Mouse (Mus musculus) testis, adult 2 months (tissue): ENCODE data around the gene Dlk1. TPM values are rescaled to one million over a fixed set of nuclear protein-coding genes. Genes with fewer than 3 reads are reported as not detected.

Experiments
- H3K27ac ChIP-seq: fragments of 200-500 bp; 2 replicates; pipeline ENCODE4 v1.5.1; 2012; ENCODE audit warnings: low read depth, low read length; ENCODE audit not compliant: control insufficient read depth, insufficient read depth
- H3K27me3 ChIP-seq: fragments of 200-500 bp; 2 replicates; pipeline ENCODE4 v1.6.1; 2012; ENCODE audit warnings: mild to moderate bottlenecking, low read length, moderate library complexity; ENCODE audit not compliant: control insufficient read depth, insufficient read depth
- H3K36me3 ChIP-seq: fragments of 200-500 bp; 2 replicates; pipeline ENCODE4 v1.6.1; 2012; ENCODE audit warnings: mild to moderate bottlenecking, low read length; ENCODE audit not compliant: control insufficient read depth, insufficient read depth
- H3K4me1 ChIP-seq: fragments of 200-500 bp; 2 replicates; pipeline ENCODE4 v1.6.1; 2012; ENCODE audit warnings: low read length; ENCODE audit not compliant: control insufficient read depth, insufficient read depth
- H3K4me3 ChIP-seq: fragments of 200-500 bp; 2 replicates; pipeline ENCODE4 v1.5.1; 2012; ENCODE audit warnings: low read depth, mild to moderate bottlenecking, low read length, moderate library complexity, mixed read lengths; ENCODE audit not compliant: control insufficient read depth
- CTCF ChIP-seq: fragments of 200-500 bp; IDR thresholded peaks from 2 replicates; pipeline ENCODE4 v1.5.1; 2012; ENCODE audit warnings: low read depth, mild to moderate bottlenecking, inconsistent platforms, low read length, moderate library complexity; ENCODE audit not compliant: control insufficient read depth, insufficient read depth, insufficient replicate concordance
- POLR2A ChIP-seq: fragments of 200-500 bp; IDR thresholded peaks from 2 replicates; pipeline ENCODE4 v1.6.1; 2012; ENCODE audit warnings: low read depth, mild to moderate bottlenecking, inconsistent platforms, low read length, moderate library complexity; ENCODE audit not compliant: control insufficient read depth
- polyA plus RNA-seq: library from polyadenylated mRNA; depleted of rRNA; stranded (reverse); fragments of >200 nt; gene quantifications from 2 replicates; pipeline ENCODE4 v1.2.3, GENCODE M21; 2012

Dlk1 gene
- polyA plus RNA-seq, 1 experiment = 1.5 TPM

DNA sequence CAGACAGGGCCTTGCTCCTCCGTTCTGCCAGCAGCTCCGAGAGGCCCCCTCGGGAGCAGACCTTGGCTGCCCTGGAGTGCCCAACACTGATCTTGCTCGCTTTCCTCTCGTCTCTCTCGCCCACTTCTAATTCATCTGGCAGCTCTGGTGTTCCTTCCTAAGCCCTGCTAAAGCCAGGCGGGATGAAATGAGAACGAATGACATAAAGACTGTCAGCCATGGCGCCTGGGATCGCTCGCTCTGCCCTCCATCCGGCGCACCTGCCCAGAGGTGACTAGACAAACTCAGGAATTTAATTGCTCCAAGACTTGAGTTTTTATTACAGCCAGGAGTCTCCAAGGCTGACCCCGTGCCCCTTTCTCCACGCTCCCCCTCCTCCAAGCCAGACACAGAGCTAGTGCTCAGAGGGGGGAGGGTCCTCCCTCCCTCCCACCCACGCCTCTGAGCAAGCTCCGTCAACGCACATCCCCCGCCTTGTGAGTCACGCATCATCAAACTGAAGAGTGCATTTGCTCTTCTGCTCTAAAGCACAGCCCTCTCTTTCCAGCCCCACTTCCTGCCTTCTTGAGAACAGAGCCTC lies 27.8 kb upstream of the Dlk1 start:
- TF ChIP-seq CTCF (no peak), POLR2A (no peak)
- peak overlapping the region; percentile 49 for H3K4me3 ChIP-seq
- no peaks in the 10 kb centered on the region for H3K27me3 ChIP-seq
- no peaks in the 10 kb centered on the region; the same call in 1 of the 2 replicates for H3K4me1 ChIP-seq
- H3K36me3 ChIP-seq = no peaks in the 10 kb centered on the region
- H3K27ac ChIP-seq = no peak overlapping the region

GRCm38 (mm10) chr12:109425982-109426381 lies 26.6 kb upstream of the Dlk1 start:
- Histone ChIP-seq H3K4me1 (no peaks in the 10 kb centered on the region; the same call in 1 of the 2 replicates), H3K27ac (no peak overlapping the region), H3K36me3 (no peaks in the 10 kb centered on the region), H3K27me3 (no peaks in the 10 kb centered on the region), H3K4me3 (no peak overlapping the region)
- TF ChIP-seq POLR2A (no peak), CTCF (no peak)

DNA sequence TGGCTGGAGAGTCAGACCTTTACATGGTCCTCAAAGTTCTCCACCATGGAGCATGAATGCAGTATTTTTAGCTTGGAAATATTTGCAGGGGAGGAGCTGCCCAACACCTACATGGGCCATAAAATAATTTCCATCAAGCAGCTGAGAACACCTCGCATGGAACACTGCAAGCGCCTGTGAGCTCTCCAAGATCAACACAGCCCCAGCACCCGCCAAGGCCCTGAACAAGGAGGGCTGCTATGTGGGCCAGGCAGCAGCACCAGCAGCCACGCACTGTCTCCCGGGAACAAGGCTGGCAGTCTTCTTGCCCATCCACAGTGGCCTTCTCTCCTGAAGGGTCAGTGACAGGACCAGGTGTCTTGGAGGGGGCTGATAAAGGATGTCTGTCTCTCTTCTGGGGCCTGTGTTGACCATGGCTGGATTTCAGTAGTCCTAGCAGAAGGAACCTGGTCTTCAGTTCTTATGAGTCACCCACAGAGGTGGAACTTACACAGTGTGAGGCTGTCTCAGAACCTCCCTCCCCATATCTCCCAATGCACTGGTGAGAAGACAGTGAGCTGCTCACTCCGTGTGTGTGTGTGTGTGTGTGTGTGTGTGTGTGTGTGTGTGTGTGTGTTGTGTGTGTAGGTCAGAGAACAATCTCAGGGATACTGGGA lies 20.0 kb upstream of the Dlk1 start:
- no peak for TF ChIP-seq POLR2A
- no peak for TF ChIP-seq CTCF
- H3K4me1 ChIP-seq = peaks cover 7% of the 10 kb centered on the region; the same call in 1 of the 2 replicates

DNA sequence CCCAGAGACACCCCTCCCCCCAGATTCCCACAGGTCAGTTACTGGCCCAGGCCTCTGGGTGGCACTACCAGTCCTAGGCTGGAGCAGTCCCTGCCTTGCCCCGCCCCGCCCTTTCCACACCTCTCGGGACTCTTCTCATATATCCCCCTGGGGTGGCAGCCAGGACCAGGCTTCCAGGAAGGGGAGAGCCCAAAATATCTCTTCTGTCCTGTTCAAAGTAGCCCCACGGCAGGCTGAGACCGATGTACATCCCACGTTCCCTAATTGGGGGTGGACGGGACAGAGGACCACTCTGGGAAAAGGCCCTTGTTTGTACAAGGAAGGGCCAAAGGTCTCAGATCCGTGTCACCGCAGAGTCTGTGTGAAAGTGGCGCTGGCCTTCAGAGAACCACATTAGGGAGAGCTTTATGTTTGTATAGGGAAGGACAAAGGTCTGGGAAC lies 16.2 kb upstream of the Dlk1 start:
- H3K4me1 ChIP-seq = peaks cover 7% of the 10 kb centered on the region; the same call in 1 of the 2 replicates
- H3K27ac ChIP-seq = no peak overlapping the region
- H3K27me3 ChIP-seq = no peaks in the 10 kb centered on the region

More for the DNA sequence above, 20.0 kb upstream of the Dlk1 start:
- Histone ChIP-seq H3K27me3 (no peaks in the 10 kb centered on the region), H3K36me3 (no peaks in the 10 kb centered on the region), H3K27ac (no peak overlapping the region), H3K4me3 (no peak overlapping the region)

GRCm38 (mm10) chr12:109436852-109437251 lies 15.8 kb upstream of the Dlk1 start:
- Histone ChIP-seq H3K27me3 (no peaks in the 10 kb centered on the region), H3K4me3 (no peak overlapping the region)

More for the DNA sequence above, 16.2 kb upstream of the Dlk1 start:
- peak; percentile 12; the same call in 1 of the 2 replicates for TF ChIP-seq CTCF
- TF ChIP-seq POLR2A = no peak
- Histone ChIP-seq H3K4me3 (no peak overlapping the region), H3K36me3 (no peaks in the 10 kb centered on the region)

GRCm38 (mm10) chr12:109437559-109438350 lies 14.9 kb upstream of the Dlk1 start:
- Histone ChIP-seq H3K4me1 (peaks cover 7% of the 10 kb centered on the region; the same call in 1 of the 2 replicates), H3K4me3 (peak overlapping the region; percentile 22), H3K27me3 (no peaks in the 10 kb centered on the region), H3K27ac (no peak overlapping the region), H3K36me3 (no peaks in the 10 kb centered on the region)
- TF ChIP-seq POLR2A (no peak), CTCF (peak; percentile 77)

More at GRCm38 (mm10) chr12:109436852-109437251, 15.8 kb upstream of the Dlk1 start:
- TF ChIP-seq POLR2A = no peak
- TF ChIP-seq CTCF = no peak
- Histone ChIP-seq H3K4me1 (peaks cover 7% of the 10 kb centered on the region; the same call in 1 of the 2 replicates), H3K36me3 (no peaks in the 10 kb centered on the region), H3K27ac (no peak overlapping the region)

GRCm38 (mm10) chr12:109438383-109438782 lies 14.2 kb upstream of the Dlk1 start:
- no peaks in the 10 kb centered on the region for H3K36me3 ChIP-seq
- H3K4me3 ChIP-seq = no peak overlapping the region
- H3K27me3 ChIP-seq = no peaks in the 10 kb centered on the region
- no peak overlapping the region for H3K27ac ChIP-seq
- TF ChIP-seq POLR2A (no peak), CTCF (no peak)
- peaks cover 7% of the 10 kb centered on the region; the same call in 1 of the 2 replicates for H3K4me1 ChIP-seq
